Mouse (Mus musculus) stomach, postnatal 0 days (tissue): ENCODE results near the gene Dlg5. TPM values are rescaled to one million over a fixed set of nuclear protein-coding genes. Genes with fewer than 3 reads are reported as not detected.
A peak's percentile ranks its signal among the peaks of the same experiment; 100 is the strongest.

Source experiments
- ATAC-seq: fragments of 200-750 bp; cut with Nextera tagmentation; 2 replicates; pipeline ENCODE4 v1.8.0; 2017; ENCODE audit not compliant: low FRiP score, low TSS enrichment
- DNase-seq: peaks from one replicate; pipeline ENCODE4 v3.0.0-alpha.2; 2016; ENCODE audit warnings: low spot score
- H3K27ac ChIP-seq: fragments of 300-500 bp; sonication (generic); replicated peaks from 2 replicates; pipeline ENCODE4 v1.5.1; 2014; ENCODE audit warnings: mild to moderate bottlenecking, control low read depth
- H3K27me3 ChIP-seq: fragments of 300-500 bp; sonication (generic); 2 replicates; pipeline ENCODE4 v1.6.1; 2014; ENCODE audit warnings: low read length; ENCODE audit not compliant: control insufficient read depth, insufficient read depth
- H3K36me3 ChIP-seq: fragments of 300-500 bp; sonication (generic); 2 replicates; pipeline ENCODE4 v1.6.1; 2014; ENCODE audit warnings: low read length, mixed read lengths; ENCODE audit not compliant: control insufficient read depth, insufficient read depth
- H3K4me1 ChIP-seq: fragments of 300-500 bp; sonication (generic); replicated peaks from 2 replicates; pipeline ENCODE4 v1.6.1; 2014; ENCODE audit warnings: antibody characterized with exemption; ENCODE audit not compliant: control insufficient read depth, insufficient read depth
- H3K4me2 ChIP-seq: fragments of 300-500 bp; sonication (generic); replicated peaks from 2 replicates; pipeline ENCODE4 v1.6.1; 2014; ENCODE audit warnings: low read depth, mild to moderate bottlenecking, control low read depth, moderate library complexity
- H3K4me3 ChIP-seq: fragments of 300-500 bp; sonication (generic); 2 replicates; pipeline ENCODE4 v1.5.1; 2014; ENCODE audit warnings: low read depth, low read length, control low read depth
- H3K9ac ChIP-seq: fragments of 300-500 bp; sonication (generic); 2 replicates; pipeline ENCODE4 v1.6.1; 2014; ENCODE audit warnings: mild to moderate bottlenecking, low read length, control low read depth, mixed read lengths
- H3K9me3 ChIP-seq: fragments of 300-500 bp; sonication (generic); 2 replicates; pipeline ENCODE4 v1.6.1; 2016; ENCODE audit warnings: low read length; ENCODE audit not compliant: control insufficient read depth
- CTCF ChIP-seq: IDR thresholded peaks from 2 replicates; pipeline ENCODE4 v1.5.1; 2016; ENCODE audit warnings: antibody characterized with exemption, low read depth, mild to moderate bottlenecking, moderate library complexity
- EP300 ChIP-seq: optimal IDR thresholded peaks from 2 replicates; pipeline ENCODE3; 2016; ENCODE audit warnings: antibody characterized with exemption
- WGBS: fragments of 180-500 bp; shearing (Covaris S2); extraction: QIAGEN DNeasy Blood & Tissue Kit; methylation state at CpG from one replicate; pipeline ENCODE4 v1.1.7; 2014; 5-methylcytosine and 5-hydroxymethylcytosine counted together
- polyA plus RNA-seq: library from polyadenylated mRNA; unstranded; fragments of >200 nt; fragmentation: Nextera tagmentation; extraction: Ambion mirVana; gene quantifications from 2 replicates; pipeline ENCODE4 v1.2.1, GENCODE M21; 2015

Gene Dlg5
- polyA plus RNA-seq, 1 experiment from 2014 or later: 3.8 TPM

DNA sequence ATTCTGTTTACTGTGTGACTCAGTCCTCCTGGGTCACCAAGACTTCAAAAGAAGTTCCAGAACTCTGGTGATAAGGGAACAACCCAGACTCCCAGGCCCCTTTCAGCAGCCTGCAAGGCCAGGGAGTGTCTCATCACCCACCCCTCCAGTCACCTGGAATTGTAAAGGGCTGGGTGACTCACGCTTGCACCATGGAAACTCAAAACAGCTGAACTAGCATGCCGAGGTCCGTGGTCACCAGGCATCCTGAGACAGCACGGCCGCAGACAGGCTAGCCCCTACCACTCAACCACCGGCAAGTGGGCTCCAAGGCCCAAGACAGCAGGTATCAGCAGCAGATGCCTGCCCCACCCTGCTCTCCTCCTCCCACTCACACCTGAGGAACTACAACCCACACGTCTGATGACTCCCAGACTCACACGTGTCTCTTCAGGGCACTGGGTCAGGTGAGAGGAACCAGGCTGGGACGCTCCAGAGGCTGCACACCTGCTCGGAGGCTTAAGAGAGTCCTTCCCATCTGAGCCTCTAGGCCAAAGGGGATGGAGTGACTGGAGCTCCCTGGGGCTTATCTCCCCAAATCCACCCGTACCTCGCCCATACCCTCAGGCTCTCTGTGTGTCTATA is 38.9 kb downstream of the Dlg5 start:
- no peaks in the 10 kb centered on the region for H3K4me1 ChIP-seq
- no peaks in the 10 kb centered on the region; the same call in 1 of the 2 replicates for H3K36me3 ChIP-seq
- H3K4me3 ChIP-seq: no peak overlapping the region
- 39% methylated on average over 12 of the region's 12 CpGs for WGBS
- DNase-seq (peak; percentile 86), ATAC-seq (peak; percentile 93)
- H3K4me2 ChIP-seq: peak overlapping the region; percentile 25; the same call in 1 of the 2 replicates
- 0 out of 2 replicates have a peak overlapping the region, but pooled peaks have one; percentile 58 for H3K27ac ChIP-seq
- no peaks in the 10 kb centered on the region for H3K9me3 ChIP-seq
- TF ChIP-seq EP300 (no peak), CTCF (no peak)
- H3K27me3 ChIP-seq: no peaks in the 10 kb centered on the region
- H3K9ac ChIP-seq: no peak overlapping the region

DNA sequence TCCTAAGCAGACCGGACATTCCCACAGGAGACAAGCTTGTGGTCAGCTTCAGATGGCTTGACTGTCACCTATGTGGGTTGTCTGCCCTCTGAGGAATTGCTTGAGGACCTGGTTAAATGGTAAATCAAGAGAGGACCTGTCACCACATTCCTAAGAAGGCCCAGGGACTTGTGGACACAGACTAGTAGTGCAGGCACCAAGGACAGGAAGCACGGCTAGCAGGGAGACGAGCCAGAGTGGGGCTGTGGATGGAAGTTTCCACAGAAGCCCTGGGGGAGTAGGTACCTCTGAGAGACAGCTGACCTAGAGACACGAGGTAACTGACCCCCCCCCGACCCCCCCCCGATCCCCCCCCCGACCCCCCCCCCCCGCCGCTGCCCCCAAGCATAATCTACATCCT is 39.4 kb downstream of the Dlg5 start:
- no peaks in the 10 kb centered on the region for H3K9me3 ChIP-seq
- H3K4me3 ChIP-seq: no peak overlapping the region
- H3K27ac ChIP-seq: peak overlapping the region; percentile 35; the same call in 1 of the 2 replicates
- TF ChIP-seq EP300 (no peak), CTCF (peak; percentile 29)
- H3K9ac ChIP-seq: no peak overlapping the region
- no peaks in the 10 kb centered on the region for H3K4me1 ChIP-seq
- 21% methylated on average over 9 of the region's 9 CpGs for WGBS
- no peak for DNase-seq
- no peaks in the 10 kb centered on the region; the same call in 1 of the 2 replicates for H3K36me3 ChIP-seq
- H3K27me3 ChIP-seq: no peaks in the 10 kb centered on the region
- H3K4me2 ChIP-seq: no peak overlapping the region
- ATAC-seq: peak; percentile 23

GRCm38 (mm10) chr14:24205281-24205871 is 40.3 kb downstream of the Dlg5 start:
- 48% methylated on average over 6 of the region's 6 CpGs for WGBS
- Histone ChIP-seq H3K27me3 (no peaks in the 10 kb centered on the region), H3K9me3 (no peaks in the 10 kb centered on the region), H3K36me3 (no peaks in the 10 kb centered on the region; the same call in 1 of the 2 replicates), H3K4me3 (no peak overlapping the region), H3K4me1 (no peaks in the 10 kb centered on the region), H3K9ac (no peak overlapping the region), H3K4me2 (no peak overlapping the region), H3K27ac (no peak overlapping the region)
- DNase-seq (no peak), ATAC-seq (no peak)
- TF ChIP-seq CTCF (no peak), EP300 (no peak)

DNA sequence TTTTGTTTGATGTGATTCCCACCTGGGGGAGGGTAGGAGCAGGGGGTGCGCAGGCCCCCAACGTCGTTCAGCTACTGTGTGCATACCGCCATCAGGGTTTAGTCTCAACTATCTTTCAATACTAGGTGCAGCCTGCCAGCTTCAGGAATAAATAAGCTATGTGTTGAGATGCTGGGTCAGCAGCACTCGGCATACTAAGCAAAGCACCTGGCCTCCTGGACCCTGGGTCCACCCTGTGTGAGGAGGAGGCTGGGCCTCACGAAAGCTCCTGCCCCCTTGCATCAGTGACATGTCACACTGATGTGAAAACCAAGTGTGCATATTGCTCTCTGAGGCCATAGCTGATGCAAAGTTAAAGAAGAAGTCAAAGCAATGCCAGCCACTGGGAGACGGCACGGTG is 42.5 kb downstream of the Dlg5 start:
- Histone ChIP-seq H3K4me3 (no peak overlapping the region), H3K27me3 (no peaks in the 10 kb centered on the region), H3K27ac (no peak overlapping the region), H3K36me3 (no peaks in the 10 kb centered on the region; the same call in 1 of the 2 replicates), H3K4me2 (no peak overlapping the region), H3K4me1 (0 out of 2 replicates have a peak, but pooled peaks cover 2% of the 10 kb centered on the region), H3K9me3 (no peaks in the 10 kb centered on the region), H3K9ac (no peak overlapping the region)
- TF ChIP-seq EP300: no peak
- no peak for TF ChIP-seq CTCF
- ATAC-seq (no peak), DNase-seq (no peak)
- WGBS: 91% methylated on average over 8 of the region's 8 CpGs

DNA sequence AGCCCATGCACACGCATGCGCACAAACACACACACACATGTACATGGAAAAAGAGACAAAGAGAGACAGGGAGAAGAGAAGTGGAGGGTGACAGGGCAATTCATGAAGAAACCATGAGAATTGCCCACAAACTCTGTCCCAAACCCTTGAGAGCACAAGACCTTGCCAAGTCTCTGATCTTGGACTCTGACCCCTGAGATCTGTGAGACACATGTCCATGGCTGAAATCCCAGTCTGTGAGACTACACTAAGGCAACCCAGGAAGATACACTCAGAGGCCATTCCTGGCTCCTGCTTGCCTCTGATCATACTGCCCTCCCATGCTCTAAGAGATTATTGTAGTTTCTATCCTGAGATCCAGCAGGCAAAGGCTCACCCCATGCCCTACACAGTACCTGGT is 44.9 kb downstream of the Dlg5 start:
- no peaks in the 10 kb centered on the region for H3K27me3 ChIP-seq
- no peak overlapping the region for H3K9ac ChIP-seq
- DNase-seq: no peak
- no peaks in the 10 kb centered on the region; the same call in 1 of the 2 replicates for H3K36me3 ChIP-seq
- no peak for ATAC-seq
- no peak for TF ChIP-seq CTCF
- TF ChIP-seq EP300: no peak
- H3K9me3 ChIP-seq: no peaks in the 10 kb centered on the region
- H3K4me3 ChIP-seq: no peak overlapping the region
- H3K4me2 ChIP-seq: no peak overlapping the region
- H3K27ac ChIP-seq: no peak overlapping the region
- 89% methylated on average over 2 of the region's 2 CpGs for WGBS
- H3K4me1 ChIP-seq: 0 out of 2 replicates have a peak, but pooled peaks cover 2% of the 10 kb centered on the region

GRCm38 (mm10) chr14:24199732-24200131 is 46.0 kb downstream of the Dlg5 start:
- no peak for ATAC-seq
- no peak overlapping the region for H3K4me2 ChIP-seq

More at GRCm38 (mm10) chr14:24199732-24200131, 46.0 kb downstream of the Dlg5 start:
- H3K36me3 ChIP-seq: no peaks in the 10 kb centered on the region; the same call in 1 of the 2 replicates
- no peaks in the 10 kb centered on the region for H3K27me3 ChIP-seq
- no peak overlapping the region for H3K9ac ChIP-seq
- no peak overlapping the region for H3K27ac ChIP-seq
- no peaks in the 10 kb centered on the region for H3K9me3 ChIP-seq
- H3K4me3 ChIP-seq: no peak overlapping the region
- no peak for DNase-seq
- H3K4me1 ChIP-seq: 0 out of 2 replicates have a peak, but pooled peaks cover 2% of the 10 kb centered on the region
- no peak for TF ChIP-seq EP300
- no peak for TF ChIP-seq CTCF
- 67% methylated on average over 6 of the region's 6 CpGs for WGBS
